Mouse (Mus musculus) kidney, adult 2 months (tissue): ENCODE data around the gene C4b.
"Not testable (repeated sequence)": the region's sequence is repeated elsewhere in the genome, so short reads cannot be mapped to it uniquely, and the experiment has no call there.

Experiments
- CTCF ChIP-seq: fragments of 200-500 bp; conservative IDR thresholded peaks from 2 replicates; pipeline ENCODE4 v1.5.1; 2011; ENCODE audit warnings: low read depth, mild to moderate bottlenecking, control low read depth, low read length, moderate library complexity, mixed read lengths; ENCODE audit not compliant: insufficient read depth, insufficient read length
- POLR2A ChIP-seq: fragments of 200-500 bp; IDR thresholded peaks from one replicate; pipeline ENCODE4 v1.6.1; 2011; ENCODE audit warnings: low read depth, low read length, control low read depth

DNA sequence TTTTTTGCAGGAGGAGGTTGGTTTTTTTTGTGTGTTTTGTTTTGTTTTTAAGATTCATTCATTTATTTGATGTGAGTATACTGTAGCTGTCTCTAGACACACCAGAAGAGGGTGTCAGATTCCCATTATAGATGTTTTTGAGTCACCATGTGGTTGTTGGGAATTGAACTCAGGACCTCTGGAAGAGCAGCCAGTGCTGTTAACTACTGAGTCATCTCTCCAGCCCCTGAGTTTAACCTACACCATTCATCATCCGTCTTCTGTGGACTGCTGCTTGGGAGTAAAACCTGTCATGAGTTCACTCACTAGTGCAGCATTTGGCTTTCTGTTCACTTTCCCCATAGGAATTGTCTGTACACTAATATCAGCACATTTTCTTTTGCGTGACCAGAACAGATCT, 37.2 kb downstream of the C4b start:
- TF ChIP-seq POLR2A, CTCF: not testable (repeated sequence)
